Mouse (Mus musculus) right cerebral cortex, postnatal 36 days (tissue): ENCODE measurements around the gene Sec14l1.

Experiments used
- DNase-seq, 2 experiments: peaks; one replicate each; pipeline ENCODE4 v3.0.0; 2022; ENCODE audit warnings: low spot score in 2 of 2, mixed read lengths in 1 of 2

Gene Sec14l1

GRCm38 (mm10) chr11:117109179-117109954 lies 5.6 kb upstream of the Sec14l1 start:
- no peak for DNase-seq

GRCm38 (mm10) chr11:117111967-117112648 lies 2.9 kb upstream of the Sec14l1 start:
- no peak for DNase-seq

- DNase-seq = no peak
Measured at GRCm38 (mm10) chr11:117112649-117113051, 2.3 kb upstream of the Sec14l1 start.

GRCm38 (mm10) chr11:117113377-117113776 lies 1.6 kb upstream of the Sec14l1 start:
- no peak for DNase-seq

GRCm38 (mm10) chr11:117114231-117114591 lies 757 bp upstream of the Sec14l1 start:
- DNase-seq = no peak

- DNase-seq = no peak
Measured at GRCm38 (mm10) chr11:117115346-117116219, 615 bp downstream of the Sec14l1 start.

- DNase-seq = no peak
Measured at GRCm38 (mm10) chr11:117116350-117117303, 1.7 kb downstream of the Sec14l1 start.

GRCm38 (mm10) chr11:117117321-117117720 lies 2.4 kb downstream of the Sec14l1 start:
- no peak for DNase-seq

- DNase-seq = no peak
Measured at GRCm38 (mm10) chr11:117117791-117118190, 2.8 kb downstream of the Sec14l1 start.

- no peak for DNase-seq
Measured at GRCm38 (mm10) chr11:117118248-117118647, 3.3 kb downstream of the Sec14l1 start.

GRCm38 (mm10) chr11:117118721-117119321 lies 3.9 kb downstream of the Sec14l1 start:
- DNase-seq = no peak

GRCm38 (mm10) chr11:117119723-117120122 lies 4.8 kb downstream of the Sec14l1 start:
- DNase-seq = no peak

GRCm38 (mm10) chr11:117120285-117121163 lies 5.6 kb downstream of the Sec14l1 start:
- DNase-seq = no peak

- DNase-seq = peak; percentile 74 to 85
Measured at GRCm38 (mm10) chr11:117121164-117121535, 6.2 kb downstream of the Sec14l1 start.

GRCm38 (mm10) chr11:117121954-117122353 lies 7.0 kb downstream of the Sec14l1 start:
- DNase-seq = no peak

GRCm38 (mm10) chr11:117123418-117124085 lies 8.6 kb downstream of the Sec14l1 start:
- DNase-seq = no peak

GRCm38 (mm10) chr11:117124539-117124938 lies 9.6 kb downstream of the Sec14l1 start:
- no peak for DNase-seq

GRCm38 (mm10) chr11:117127250-117127837 lies 12.4 kb downstream of the Sec14l1 start:
- DNase-seq = no peak
